Mouse (Mus musculus): Measurements from ENCODE around the gene Tekt3.

Tekt3 gene

GRCm38 (mm10) chr11:63125832-63126456, 64.5 kb downstream of the Tekt3 start:
- DNase-seq (ENCODE audit: low spot score): peak; percentile 56

- DNase-seq (ENCODE audit: low spot score): no peak
Observed at GRCm38 (mm10) chr11:63126976-63127375, 65.5 kb downstream of the Tekt3 start.

- no peak for DNase-seq (ENCODE audit: low spot score)
Observed at GRCm38 (mm10) chr11:63127513-63127912, 66.1 kb downstream of the Tekt3 start.

GRCm38 (mm10) chr11:63128784-63129183, 67.3 kb downstream of the Tekt3 start, which contains the start of gene Pmp22:
Pmp22 (plus strand) TSS chr11:63128982.
- DNase-seq (ENCODE audit: low spot score): peak; percentile 59

DNA sequence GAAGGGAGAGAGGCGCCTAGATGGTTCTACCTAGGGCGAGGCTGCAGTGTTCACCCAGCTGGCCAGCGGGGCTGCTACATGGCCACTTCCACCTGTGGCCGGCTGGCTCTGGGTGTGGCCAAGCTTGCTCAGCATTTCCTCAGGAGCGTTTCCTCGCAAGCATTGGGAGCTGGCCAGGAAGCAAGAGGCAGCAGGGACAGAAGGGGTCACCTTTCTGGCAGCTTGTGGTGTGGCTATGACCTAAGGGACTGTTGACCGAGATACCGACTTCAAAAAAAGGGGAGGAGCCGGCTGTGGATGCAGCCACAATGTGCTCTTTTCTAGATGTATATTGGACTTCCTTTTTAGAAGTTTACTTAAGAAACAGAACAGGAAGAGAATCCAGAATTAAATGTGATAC, 67.9 kb downstream of the Tekt3 start:
- DNase-seq (ENCODE audit: low spot score): peak; percentile 42

DNA sequence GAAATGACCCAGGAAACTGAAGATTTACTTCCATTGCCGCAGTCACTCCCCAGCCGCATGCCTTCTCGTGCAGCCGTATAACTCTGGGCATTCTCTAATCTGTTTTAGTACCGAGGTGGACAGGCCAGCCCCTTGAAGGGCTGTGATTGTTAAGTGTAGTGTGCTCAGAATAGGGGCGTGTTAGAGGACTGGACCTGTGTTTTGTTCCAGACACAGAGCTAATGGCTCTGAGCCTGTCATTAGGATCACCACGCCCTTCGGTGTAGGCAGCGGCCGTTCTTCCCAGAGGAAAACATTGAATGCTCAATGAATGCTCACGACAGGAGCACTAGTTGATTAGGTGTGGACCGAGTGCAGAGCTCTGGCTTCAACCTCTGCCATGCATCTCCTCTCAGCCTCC, 68.4 kb downstream of the Tekt3 start:
- DNase-seq (ENCODE audit: low spot score): no peak

- peak; percentile 83 for DNase-seq (ENCODE audit: low spot score)
Observed at GRCm38 (mm10) chr11:63130497-63130896, 69.0 kb downstream of the Tekt3 start.

DNA sequence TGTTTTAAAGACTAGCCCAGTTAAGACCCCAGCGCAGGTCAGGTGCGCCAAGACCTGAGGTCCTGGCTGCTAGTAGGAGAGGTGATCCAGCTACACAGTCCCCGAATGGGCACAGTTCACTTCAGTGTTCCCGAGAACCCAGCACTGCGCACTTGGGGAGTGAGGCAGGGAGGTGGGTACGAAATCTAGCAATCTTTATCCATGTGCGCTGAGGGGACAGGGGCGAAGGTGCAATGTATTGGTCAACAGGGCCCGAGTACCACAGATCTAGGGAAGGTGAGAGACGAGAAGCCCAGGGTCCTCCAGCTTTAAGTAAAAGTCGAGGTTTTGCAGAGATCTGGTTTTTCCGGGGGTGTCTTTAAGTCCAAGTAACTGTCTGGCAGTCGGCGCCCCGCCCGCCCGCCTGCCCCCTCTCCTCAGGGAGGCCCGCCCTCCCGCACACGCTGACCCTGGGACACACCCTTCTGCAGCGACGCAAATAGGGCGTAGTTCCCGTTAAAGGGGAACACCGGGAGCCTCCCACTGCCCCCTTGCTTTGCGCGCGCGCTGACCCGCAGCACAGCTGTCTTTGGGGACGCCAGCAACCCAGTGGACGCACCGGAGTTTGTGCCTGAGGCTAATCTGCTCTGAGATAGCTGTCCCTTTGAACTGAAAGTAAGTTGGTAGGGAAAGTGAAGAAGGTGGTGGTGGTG, 69.7 kb downstream of the Tekt3 start:
- DNase-seq (ENCODE audit: low spot score): peak; percentile 77

DNA sequence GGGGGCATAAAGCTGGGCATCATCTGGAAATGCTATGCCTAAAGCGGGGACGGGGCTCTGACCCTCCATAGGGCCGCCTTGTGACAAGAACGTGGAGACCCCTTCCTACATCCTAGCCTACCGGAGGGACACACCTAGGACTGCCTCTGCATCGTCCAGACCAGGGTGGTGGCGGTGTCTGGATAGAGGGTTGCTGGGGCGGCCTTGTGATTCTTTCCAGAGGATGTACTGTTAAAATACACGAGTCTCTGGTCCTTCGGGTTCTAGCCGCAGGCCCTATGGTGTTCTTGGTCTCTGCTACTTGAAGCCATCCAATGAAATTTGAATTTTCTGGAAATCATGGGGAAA, 70.2 kb downstream of the Tekt3 start:
- DNase-seq (ENCODE audit: low spot score): no peak

GRCm38 (mm10) chr11:63132151-63132500, 70.7 kb downstream of the Tekt3 start:
- no peak for DNase-seq (ENCODE audit: low spot score)

DNA sequence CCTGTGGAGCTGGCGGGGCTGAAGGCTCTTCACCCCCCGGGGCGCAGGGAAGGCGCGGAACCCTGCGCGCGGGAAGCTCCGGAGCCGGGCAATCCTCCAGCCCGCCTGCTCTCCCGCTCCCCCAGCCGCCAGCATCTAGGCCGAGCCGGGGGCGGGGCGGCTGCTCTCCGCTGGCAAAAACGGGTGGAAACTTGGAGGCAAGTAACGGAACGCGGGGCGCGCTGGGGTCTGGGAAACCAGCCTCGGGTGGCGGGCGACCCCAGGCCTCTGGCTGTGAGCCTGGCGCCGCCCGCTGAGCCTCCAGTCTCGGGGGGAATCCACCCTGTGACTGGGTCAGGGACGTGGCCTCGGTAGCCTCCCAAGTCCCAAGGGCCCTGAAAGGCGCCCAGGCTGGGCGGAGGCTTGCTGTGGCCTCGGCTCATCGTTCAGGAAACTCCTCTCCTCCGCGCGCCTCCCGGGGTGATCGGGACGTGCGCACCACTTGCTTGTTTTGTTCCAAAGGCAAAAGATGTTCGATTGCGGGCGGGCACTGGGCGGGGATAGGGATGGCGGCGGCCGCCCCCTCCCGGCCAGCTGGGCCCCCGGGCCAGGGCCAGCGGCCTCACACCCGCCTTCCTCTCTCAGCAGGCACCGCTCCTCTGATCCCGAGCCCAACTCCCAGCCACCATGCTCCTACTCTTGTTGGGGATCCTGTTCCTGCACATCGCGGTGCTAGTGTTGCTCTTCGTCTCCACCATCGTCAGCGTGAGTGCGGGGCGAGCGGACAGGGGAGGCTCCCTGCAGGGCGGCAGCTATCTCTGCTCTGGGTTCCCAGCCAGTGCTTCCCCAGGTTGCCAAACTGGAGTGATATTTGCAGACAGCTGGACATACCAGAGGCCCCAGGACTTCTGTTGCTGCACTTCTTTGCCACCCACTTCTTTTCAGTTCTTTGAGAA, 71.3 kb downstream of the Tekt3 start:
- DNase-seq (ENCODE audit: low spot score): peak; percentile 79

GRCm38 (mm10) chr11:63134021-63134420, 72.6 kb downstream of the Tekt3 start:
- no peak for DNase-seq (ENCODE audit: low spot score)

DNA sequence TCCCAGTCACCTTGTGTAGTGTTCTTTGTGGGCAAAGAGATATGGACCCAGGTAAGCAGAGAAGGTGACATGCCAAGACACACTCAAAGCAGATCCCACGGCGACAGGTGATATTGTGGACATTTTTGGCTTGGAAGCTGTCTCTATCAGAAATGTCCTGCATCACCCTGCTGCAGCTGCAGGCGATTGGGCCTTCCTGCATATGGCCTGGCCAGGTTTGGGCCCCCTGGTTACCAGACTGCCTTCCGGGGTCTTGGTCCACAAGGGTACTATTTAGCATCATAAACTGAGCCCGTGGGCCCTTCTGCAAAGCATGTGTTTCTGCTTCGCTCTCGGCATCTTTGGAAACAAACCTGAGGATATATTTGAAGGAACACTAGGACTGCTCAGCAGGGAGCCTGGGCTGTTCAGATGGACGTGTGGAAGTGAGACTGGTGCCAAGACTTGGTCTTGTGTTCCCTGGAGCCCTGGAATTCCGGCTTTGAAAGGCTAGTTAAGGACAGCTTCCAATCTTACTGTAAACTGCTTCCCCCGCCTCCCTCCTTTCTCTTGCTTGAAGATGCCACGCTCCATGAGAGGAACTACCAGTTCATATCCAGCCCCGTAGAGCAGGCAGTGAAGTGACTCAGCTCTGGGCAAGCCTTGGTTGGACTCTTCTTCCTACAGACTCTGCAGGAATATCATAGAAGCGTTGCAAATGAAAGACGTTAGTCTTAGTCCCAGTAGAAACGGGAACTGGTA, 73.5 kb downstream of the Tekt3 start:
- DNase-seq (ENCODE audit: low spot score): no peak

- DNase-seq (ENCODE audit: low spot score): peak; percentile 92
Observed at GRCm38 (mm10) chr11:63135622-63136021, 74.2 kb downstream of the Tekt3 start.

GRCm38 (mm10) chr11:63136205-63136604, 74.8 kb downstream of the Tekt3 start:
- DNase-seq (ENCODE audit: low spot score): peak; percentile 63

DNA sequence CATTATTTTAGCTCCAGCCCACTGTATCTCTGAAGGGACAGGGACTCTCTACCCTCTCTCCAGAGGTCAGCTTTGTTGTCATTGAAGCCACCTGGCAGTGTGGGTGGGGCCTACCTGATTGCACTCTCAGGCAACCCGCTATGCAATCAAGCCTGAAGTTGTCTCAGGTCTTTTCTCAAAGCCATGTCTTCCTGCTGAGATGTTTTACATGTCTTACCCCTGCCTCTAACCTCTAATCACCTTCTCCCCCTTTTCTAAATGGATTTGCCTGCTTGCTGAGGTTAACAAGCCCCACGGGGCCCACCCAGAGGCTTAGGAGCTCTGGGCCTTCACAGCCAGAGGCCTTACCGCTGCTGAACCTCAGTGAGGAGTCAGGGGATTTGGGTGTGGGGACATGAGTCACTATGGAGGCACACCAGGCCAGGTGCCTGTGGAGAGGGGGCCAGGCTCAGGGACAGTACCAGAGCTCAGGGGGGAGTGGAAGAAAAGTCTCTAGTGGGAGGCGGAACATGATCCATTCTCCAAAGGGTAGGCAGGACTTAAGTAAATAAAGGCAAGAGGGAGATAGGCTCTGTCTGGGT, 75.5 kb downstream of the Tekt3 start:
- DNase-seq (ENCODE audit: low spot score): no peak

DNA sequence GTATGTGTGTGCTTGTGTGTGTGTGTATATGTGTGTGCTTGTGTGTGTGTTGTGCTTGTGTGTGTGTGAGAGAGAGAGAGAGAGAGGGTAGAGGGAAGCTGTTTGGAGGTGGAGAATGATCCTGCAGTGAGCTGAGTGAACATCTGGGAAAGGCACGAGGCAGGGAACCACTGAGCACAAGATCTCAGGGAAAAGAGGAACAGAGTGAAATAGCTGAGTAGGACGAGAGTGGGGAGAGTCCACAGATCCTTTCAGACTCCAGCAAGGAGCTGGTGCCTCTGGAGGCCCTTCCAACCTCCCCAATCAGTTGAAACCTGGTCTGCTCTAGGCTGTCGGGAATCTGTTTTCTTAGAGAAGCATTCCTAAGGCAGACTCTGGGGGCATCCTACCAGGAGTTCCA, 77.3 kb downstream of the Tekt3 start:
- DNase-seq (ENCODE audit: low spot score): no peak

DNA sequence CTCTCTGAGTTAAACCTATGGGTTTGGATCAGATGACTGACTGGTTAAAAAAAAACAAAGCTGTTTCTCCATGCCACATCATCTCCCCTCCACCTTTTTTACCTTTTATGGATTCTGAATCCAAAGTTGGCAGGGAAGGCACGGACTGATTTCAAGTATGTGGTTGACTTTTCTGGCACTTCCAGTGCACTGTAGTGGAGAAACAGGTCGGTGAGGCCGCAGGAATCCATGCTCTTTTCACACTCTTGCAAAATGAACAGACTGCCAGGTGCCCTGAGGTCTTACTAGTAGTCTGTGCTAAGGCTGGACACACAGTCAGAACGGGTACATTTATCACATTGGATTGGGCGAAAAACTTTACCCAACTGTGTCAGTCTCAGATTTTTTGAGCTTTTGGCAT, 80.9 kb downstream of the Tekt3 start:
- no peak for DNase-seq (ENCODE audit: low spot score)

DNA sequence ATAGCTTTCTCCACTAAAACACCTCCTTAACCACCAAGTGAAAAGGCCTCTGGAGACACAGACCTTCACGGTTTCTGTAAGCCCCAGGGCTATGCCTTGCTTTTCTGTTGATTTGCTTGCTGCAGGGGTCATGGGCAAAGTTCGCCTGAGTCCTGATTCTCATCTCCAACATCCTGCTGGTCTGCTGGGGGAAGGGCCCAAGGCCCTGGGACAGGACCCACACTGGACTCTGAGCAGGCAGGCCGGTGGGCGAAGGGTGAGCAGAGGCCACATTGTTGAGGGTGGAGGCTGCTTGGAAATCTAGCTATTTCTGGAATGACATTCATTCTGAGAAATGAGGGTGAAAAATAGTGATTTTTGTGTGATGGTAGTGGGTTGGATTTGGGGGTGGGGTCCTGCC, 81.4 kb downstream of the Tekt3 start:
- no peak for DNase-seq (ENCODE audit: low spot score)

DNA sequence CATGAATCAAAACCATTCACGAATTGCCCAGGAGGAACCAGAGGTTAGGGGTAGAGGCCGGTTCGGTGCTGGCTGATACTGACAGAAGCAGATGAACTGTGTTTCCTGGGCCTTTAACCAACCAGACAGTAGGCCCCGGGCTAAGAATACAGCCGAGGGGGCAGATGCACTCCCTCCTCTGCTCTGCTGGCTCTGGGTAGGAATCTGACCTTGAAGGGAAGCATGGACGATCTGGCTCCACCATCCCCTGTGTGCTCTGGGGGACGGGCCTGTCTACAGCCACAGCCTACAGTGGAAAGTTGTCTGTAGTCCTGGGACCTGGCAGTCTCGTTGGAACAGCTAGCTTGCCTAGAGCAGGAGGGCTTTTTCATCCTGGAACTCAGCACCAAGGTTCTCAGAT, 82.0 kb downstream of the Tekt3 start:
- no peak for DNase-seq (ENCODE audit: low spot score)
